Mouse (Mus musculus) left cerebral cortex, adult 8-10 months (tissue): Measurements from ENCODE around the gene Hapln3. TPM values are rescaled to one million over a fixed set of nuclear protein-coding genes. Genes with fewer than 3 reads are reported as not detected.

Experiments
- DNase-seq, 2 experiments: peaks; one replicate each; pipeline ENCODE4 v3.0.0; 2022; ENCODE audit warnings: low spot score in 2 of 2
- total RNA-seq, 4 experiments: library from RNA; stranded (reverse); gene quantifications; 2 replicates each; pipeline ENCODE4 v1.2.4; 2022

The Hapln3 gene
- 1 to 10 TPM; 1.2 to 2.4 (median 1.9) TPM for total RNA-seq

- DNase-seq, result no peak
Observed at GRCm38 (mm10) chr7:79130843-79131444, at the start of gene Hapln3. TSS of gene Hapln3 (minus strand) at chr7:79131018.

DNA sequence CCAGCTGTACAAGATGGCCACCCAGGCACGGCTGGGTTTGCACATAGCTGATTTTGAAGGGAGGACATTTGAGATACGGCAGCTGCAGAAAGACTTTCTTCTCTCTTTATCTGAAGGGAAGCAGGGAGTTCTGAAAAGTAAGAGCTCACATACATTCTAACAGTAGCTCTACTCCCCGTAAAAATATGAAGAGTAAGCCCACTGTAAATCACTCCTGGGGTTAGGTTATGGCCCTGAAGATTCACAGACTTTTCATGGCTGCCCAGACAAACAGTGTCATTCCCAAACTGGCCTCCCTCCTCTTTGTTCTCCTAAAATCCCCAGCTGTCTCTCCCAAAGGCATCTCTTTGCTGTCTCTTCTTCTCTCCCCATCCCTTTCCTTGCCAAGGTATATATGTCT is 43.0 kb upstream of the Hapln3 start:
- DNase-seq, result no peak

DNA sequence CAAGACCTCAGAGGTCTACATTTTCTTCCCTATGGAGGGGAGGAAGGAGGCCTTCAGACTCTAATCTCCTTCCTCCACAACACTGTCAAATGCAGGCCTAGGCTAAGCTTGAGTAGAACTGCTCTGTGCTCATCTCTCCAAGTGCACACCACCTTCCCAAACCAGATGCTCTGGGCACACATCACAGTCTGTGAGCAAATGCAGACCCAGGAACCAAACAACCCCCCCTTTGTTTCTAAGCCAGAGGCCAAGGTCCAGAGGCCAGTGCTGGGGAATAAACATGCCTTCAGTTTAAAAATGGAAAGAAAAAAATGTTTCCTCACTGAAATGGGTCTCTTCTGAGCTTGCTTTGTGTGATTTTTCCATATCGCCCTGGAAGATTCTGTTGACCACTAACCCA is 41.0 kb upstream of the Hapln3 start:
- DNase-seq, result no peak

- no peak for DNase-seq
Observed at GRCm38 (mm10) chr7:79167006-79167562, 36.3 kb upstream of the Hapln3 start.

DNA sequence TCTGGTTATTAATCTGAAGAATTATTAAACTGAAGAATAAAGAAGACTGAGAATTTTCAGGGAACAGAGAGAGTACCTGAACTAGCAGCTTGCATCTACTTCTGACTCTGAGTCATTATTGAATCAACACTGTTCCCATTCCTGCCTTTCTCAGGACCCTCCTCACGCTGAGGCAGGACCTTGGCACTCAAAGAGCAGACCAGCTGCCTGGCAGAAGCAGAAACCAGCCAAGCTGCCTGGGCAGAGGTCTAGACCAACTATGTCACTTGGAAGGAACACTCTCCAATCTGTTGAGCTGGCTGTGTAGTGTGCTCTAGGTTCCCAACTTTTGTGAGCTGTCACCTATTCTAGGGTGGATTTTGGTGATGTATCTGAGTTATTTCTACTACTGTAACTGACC is 28.6 kb upstream of the Hapln3 start:
- no peak for DNase-seq

GRCm38 (mm10) chr7:79149522-79149921 is 18.7 kb upstream of the Hapln3 start:
- no peak for DNase-seq

GRCm38 (mm10) chr7:79148711-79149266 is 18.0 kb upstream of the Hapln3 start, which contains the start of gene Mfge8:
TSS of gene Mfge8 (minus strand) at chr7:79149060.
- DNase-seq, result peak; percentile 35 to 61

- no peak for DNase-seq
Observed at GRCm38 (mm10) chr7:79147931-79148653, 17.3 kb upstream of the Hapln3 start.

DNA sequence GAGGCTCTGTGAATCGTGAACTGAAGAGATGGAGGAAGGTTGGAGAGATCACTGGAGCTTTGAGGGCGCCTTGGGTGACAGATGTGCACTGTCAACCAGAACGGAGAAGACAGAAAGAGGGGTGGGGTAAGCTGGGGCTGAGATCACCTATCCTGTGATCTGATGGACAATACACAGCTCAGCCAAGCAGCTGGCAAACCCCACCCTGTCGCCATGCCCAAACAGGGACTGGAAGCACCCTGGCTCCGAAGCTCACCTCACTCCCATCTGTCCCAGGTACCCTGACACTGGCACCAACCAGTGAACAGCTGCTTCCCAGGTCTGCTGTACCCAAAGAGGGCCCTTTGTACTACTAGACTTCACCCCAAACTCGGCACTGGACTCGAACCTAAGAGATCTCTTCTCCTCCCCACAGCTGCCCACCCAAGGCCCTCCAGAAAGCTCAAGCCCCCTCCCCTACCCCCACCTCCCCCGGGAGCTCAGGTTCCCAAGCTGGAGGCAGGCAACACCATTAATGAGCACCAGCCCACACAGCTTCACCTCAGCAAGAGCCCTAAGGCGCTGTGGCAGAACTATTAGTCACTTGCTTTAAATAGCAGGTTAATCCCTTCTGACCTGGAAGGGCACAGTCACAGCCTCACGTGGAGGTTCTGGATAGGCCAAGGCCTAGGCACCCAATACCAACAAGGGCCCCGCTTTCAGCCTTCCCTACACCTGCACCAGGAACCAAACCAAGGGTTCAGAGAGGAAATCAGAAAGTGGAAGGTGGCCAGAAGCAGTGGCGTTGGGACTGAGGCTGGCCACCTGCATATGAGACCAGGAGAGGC is 16.4 kb upstream of the Hapln3 start:
- no peak for DNase-seq

DNA sequence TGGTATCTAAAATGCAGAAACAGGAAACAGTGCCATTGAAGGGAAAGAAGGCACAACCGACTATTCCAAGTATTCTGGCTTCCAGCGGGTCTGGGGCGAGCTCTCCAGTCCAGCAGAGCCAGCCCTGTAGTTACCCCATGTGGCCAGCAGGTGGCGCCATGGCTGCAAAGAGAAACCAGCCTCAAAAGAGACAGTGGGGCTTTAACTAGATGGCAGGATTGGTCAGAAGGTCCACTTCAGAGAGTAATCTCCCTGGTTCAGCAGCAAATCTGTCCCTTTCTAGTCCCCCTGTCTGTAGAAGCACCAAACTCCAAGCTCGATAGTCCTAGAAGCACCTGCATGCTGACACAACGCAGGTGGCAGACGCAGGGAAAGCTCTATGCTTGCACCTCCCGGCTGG is 10.1 kb upstream of the Hapln3 start:
- DNase-seq, result peak; percentile 52 to 71

GRCm38 (mm10) chr7:79139891-79140591 is 9.2 kb upstream of the Hapln3 start:
- no peak for DNase-seq

DNA sequence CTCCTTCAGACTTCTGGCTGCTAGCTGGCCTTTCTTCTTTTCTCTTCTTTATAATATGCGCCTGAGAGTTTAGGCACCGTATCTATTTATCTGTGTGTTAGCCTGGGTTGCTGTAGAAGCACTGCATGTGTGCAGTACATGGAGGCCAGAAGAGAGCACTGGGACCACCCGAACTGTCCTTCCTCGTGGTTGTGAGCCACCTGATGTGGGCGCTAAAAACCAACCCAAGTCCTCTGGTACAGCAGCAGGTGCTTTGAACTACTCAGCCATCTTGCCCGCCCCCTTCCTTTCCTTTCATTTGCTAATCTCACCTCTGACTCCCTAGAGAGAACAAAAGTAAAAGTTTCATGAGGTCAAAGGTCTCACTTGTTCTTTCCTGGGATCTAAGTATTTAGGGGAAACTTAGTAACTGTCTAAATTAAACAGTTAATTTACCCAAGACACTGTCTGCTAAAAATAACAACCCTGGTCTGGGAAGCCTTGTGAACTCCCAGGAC is 8.6 kb upstream of the Hapln3 start:
- DNase-seq, result no peak

- DNase-seq, result no peak
Observed at GRCm38 (mm10) chr7:79133391-79133790, 2.6 kb upstream of the Hapln3 start.

DNA sequence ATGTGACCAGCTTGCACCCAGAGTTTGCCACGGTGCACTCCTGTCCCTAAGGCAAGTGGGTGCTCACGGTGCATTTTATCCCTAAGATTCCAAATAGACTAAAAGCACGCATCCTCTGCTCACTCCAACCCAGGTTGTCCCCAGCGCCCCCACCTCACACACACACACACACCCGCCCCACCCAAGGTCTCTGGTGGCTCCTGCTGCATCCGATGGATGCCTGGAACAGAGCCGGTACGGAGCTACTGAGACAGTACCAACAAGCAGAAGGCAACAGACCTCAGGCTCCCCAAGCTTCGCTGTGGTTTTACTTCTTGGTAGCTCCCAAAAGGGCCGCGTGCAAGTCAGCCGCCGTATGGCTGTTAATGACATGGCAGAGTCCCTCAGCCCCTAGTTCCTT is 433 bp downstream of the Hapln3 start:
- DNase-seq, result no peak

DNA sequence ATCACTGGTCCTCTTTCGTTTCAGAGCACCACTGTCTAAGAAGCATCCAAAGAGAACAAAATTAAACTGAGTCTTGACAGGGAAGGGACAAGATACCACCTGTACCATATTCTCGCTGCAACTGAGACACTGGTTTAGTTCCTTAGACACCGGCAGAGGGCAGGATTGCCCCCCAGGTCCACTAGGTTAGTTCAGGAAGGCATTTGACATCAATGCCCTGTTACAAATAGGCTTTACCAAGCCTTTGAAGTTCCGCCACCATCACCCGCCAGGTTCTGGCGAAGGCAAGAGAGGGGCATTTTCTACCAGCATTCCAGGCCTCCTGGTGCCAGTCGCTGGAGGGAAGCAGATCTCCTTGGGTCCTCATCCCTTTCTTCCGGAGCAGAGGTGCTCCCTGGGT is 935 bp downstream of the Hapln3 start:
- no peak for DNase-seq

DNA sequence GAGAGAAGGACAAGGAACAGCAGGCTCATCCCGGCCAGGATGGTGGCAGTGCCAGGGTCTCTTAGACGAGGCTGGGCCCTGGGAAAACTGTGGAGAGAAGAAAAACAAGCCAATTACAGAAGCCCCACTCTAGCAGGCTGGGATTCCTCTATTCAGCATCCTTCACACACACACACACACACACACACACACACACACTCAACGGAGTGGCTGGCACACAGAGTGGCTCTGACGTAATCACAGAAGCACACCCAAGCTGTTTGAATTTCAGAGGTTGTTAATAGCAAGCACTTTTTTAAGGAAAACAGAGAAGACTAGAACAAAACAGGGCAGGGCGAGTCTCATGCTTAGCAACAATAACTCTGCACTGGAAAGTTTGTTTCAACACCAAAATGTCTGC is 7.4 kb downstream of the Hapln3 start:
- no peak for DNase-seq

DNA sequence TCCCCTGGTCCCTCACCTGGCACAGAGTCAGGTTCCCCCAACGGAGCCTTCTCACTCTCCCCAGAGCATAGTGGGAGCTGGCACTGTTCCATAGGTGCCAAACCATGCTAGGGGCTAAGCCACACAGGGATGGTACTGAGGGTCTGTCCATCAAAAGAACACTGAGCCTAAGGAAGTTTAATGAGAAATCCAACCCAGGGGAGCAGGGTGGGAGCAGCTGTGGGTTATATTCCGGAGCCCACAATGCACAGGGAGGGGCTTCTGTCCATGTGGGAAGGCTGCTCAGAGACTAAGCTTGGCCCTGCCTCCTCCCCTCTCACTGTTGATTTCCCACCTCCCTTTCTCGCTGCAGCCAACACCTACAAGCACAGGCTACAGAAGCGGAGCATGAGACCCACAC is 17.0 kb downstream of the Hapln3 start:
- no peak for DNase-seq

DNA sequence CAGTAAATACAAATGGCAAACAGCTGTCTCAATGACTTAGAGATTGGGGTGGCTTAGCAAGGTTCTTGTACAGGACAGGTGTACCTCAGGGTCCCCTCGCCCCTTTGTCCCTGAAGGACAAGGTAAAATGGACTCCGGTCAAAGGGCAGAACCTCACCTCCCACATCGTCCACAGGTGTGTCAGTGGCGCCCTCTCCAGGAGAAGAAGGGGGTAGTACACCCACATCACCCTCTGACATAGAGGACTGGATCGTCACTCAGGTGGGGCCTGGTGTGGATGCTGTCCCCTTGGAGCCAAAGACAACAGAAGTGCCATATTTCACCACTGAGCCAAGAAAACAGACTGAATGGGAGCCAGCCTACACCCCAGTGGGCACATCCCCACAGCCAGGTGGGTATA is 34.3 kb downstream of the Hapln3 start:
- no peak for DNase-seq

- no peak for DNase-seq
Observed at GRCm38 (mm10) chr7:79089111-79089510, 41.7 kb downstream of the Hapln3 start.

DNA sequence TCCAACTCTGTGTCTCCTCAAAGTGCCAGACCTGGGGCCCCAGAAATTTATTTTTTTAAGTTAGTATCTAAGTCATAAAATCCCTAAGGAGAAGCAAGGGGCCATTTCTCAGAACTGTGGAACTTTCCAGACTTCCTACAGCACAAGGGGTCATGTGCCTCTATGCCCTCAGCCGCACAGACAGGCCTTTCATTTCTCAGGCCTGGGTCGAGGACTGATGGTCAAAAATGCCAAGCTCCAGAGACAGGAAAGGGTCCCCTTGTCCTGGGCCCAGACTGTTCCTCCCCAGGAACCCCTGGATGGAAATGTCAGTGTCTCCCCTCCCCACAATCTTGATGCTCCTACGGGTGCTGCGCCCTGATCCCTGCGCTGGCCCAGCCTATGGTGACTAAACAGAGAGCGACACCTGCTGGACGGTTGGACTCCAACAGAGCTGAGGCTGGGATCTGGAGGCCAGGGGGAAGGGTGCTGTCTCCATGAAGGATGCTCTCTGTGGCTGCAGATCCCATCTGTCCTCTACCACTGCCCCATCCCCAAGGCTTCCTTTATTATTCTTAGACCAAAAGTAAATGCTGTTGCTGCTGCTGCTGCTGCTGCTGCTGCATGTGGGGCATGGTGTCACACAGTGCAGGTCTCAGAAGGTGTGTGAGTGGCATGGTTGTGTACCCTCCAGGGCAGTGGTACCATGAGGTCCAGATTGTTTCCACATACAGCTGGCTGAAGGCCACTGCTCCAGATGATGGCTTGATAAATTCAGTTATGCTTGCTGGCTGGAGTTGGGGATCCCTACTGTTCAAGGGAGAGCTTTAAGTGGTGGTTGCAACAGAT is 50.0 kb downstream of the Hapln3 start:
- peak in 1 of 2 experiments; percentile 42 for DNase-seq
